Comparison of ENCODE assay signal across 8 mouse cellular contexts in genomic region chr2:181520118-181520935, GRCm38 (mm10). TPM values are rescaled to one million over a fixed set of nuclear protein-coding genes. Genes with fewer than 3 reads are reported as not detected.
DNase-seq lines count a peak whose midpoint lies in the region; ATAC-seq and TF ChIP-seq lines count a peak whose summit lies in the region.

Dnajc5 (plus strand) TSS chr2:181520485.

- H3K4me1 ChIP-seq in bone marrow, adult 2 months (ENCODE audit: control insufficient read depth, insufficient read depth, low read length): peaks cover 2% of the 10 kb centered on the region; the same call in 1 of the 2 replicates
- H3K4me1 ChIP-seq in embryonic facial prominence, embryonic 15.5 days: peaks cover 29% of the 10 kb centered on the region
- peaks cover 14% of the 10 kb centered on the region for H3K4me1 ChIP-seq in limb, embryonic 14.5 days (ENCODE audit: control insufficient read depth, insufficient read depth, low read length)
- H3K4me1 ChIP-seq in midbrain, postnatal 0 days (ENCODE audit: insufficient read depth, low read length): peaks cover 7% of the 10 kb centered on the region; the same call in 1 of the 2 replicates

- ATAC-seq in embryonic facial prominence, embryonic 15.5 days (ENCODE audit: insufficient number of reproducible peaks, low FRiP score, low TSS enrichment, low read depth): peak; percentile 98
- ATAC-seq in limb, embryonic 14.5 days (ENCODE audit: low FRiP score, low read depth): peak; percentile 95
- peak; percentile 97 for ATAC-seq in midbrain, postnatal 0 days (ENCODE audit: low FRiP score)

- peak within 1 kb of the TSS; percentile 100 for H3K27ac ChIP-seq in bone marrow, adult 2 months (ENCODE audit: control insufficient read depth, insufficient read depth, low read depth, low read length, poor library complexity)
- H3K27ac ChIP-seq in embryonic facial prominence, embryonic 15.5 days (replicated peaks): peak within 1 kb of the TSS; percentile 98
- H3K27ac ChIP-seq in limb, embryonic 14.5 days (replicated peaks; ENCODE audit: low read depth, low read length): peak within 1 kb of the TSS; percentile 95
- H3K27ac ChIP-seq in midbrain, postnatal 0 days (ENCODE audit: low read depth, low read length): peak within 1 kb of the TSS; percentile 96

- peak within 1 kb of the TSS; percentile 81 for H3K4me3 ChIP-seq in bone marrow, adult 2 months (replicated peaks; ENCODE audit: control insufficient read depth, low read depth, low read length)
- H3K4me3 ChIP-seq in embryonic facial prominence, embryonic 15.5 days (replicated peaks): peak within 1 kb of the TSS; percentile 94
- H3K4me3 ChIP-seq in limb, embryonic 14.5 days (replicated peaks; ENCODE audit: low read length): peak within 1 kb of the TSS; percentile 94
- H3K4me3 ChIP-seq in midbrain, postnatal 0 days (ENCODE audit: low read depth, low read length): peak within 1 kb of the TSS; percentile 90

- H3K27me3 ChIP-seq in embryonic facial prominence, embryonic 15.5 days: no peaks in the 10 kb centered on the region
- no peaks in the 10 kb centered on the region for H3K27me3 ChIP-seq in limb, embryonic 14.5 days (ENCODE audit: control insufficient read depth, insufficient read depth, low read length)
- no peaks in the 10 kb centered on the region for H3K27me3 ChIP-seq in midbrain, postnatal 0 days (ENCODE audit: insufficient read depth, low read length)

- no peaks in the 10 kb centered on the region for H3K9me3 ChIP-seq in embryonic facial prominence, embryonic 15.5 days (replicated peaks)
- H3K9me3 ChIP-seq in limb, embryonic 14.5 days (ENCODE audit: control insufficient read depth, low read length): no peaks in the 10 kb centered on the region
- no peaks in the 10 kb centered on the region for H3K9me3 ChIP-seq in midbrain, postnatal 0 days (ENCODE audit: low read length)

- H3K4me2 ChIP-seq in embryonic facial prominence, embryonic 15.5 days (replicated peaks): peak within 1 kb of the TSS; percentile 60
- H3K4me2 ChIP-seq in limb, embryonic 14.5 days (replicated peaks; ENCODE audit: low read depth, low read length, severe bottlenecking): peak within 1 kb of the TSS; percentile 56
- H3K4me2 ChIP-seq in midbrain, postnatal 0 days (ENCODE audit: low read depth, low read length, poor library complexity, severe bottlenecking): peak within 1 kb of the TSS; percentile 63

- under 1% methylated on average over 74 of the region's 74 CpGs for WGBS in bone marrow, adult 2 months
- WGBS in embryonic facial prominence, embryonic 15.5 days: under 1% methylated on average over 74 of the region's 74 CpGs
- WGBS in limb, embryonic 14.5 days: under 1% methylated on average over 67 of the region's 74 CpGs
- under 1% methylated on average over 66 of the region's 74 CpGs for WGBS in midbrain, postnatal 0 days

- TF ChIP-seq POLR2A in bone marrow, adult 2 months (IDR thresholded peaks at IDR 0.05; ENCODE audit: borderline replicate concordance, control insufficient read depth, low read depth, low read length): peak; percentile 84
- peak; percentile 71; the same call in 1 of the 2 replicates for TF ChIP-seq POLR2A in limb, embryonic 14.5 days (IDR thresholded peaks at IDR 0.05; ENCODE audit: borderline replicate concordance, extremely low read depth, insufficient read depth, insufficient read length)

- TF ChIP-seq CTCF in bone marrow, adult 2 months (IDR thresholded peaks at IDR 0.05; ENCODE audit: control insufficient read depth, insufficient read depth, low read length): peak; percentile 14; the same call in 1 of the 2 replicates
- TF ChIP-seq CTCF in midbrain, postnatal 0 days (IDR thresholded peaks at IDR 0.05): no peak

- DNase-seq in 416B (ENCODE audit: low read depth): peak; percentile 98
- peak; percentile 98 for DNase-seq in heart, adult 8-10 months (ENCODE audit: low spot score)
- peak; percentile 99 for DNase-seq in kidney, adult 9 months
- DNase-seq in limb, embryonic 14.5 days (ENCODE audit: low spot score): peak; percentile 99
- peak; percentile 99 for DNase-seq in midbrain, postnatal 0 days (ENCODE audit: low spot score)
- DNase-seq in spleen, postnatal 14 days (ENCODE audit: low spot score in 2 of 2): peak; percentile 95 to 96

- peak within 1 kb of the TSS; percentile 92 for H3K9ac ChIP-seq in embryonic facial prominence, embryonic 15.5 days
- H3K9ac ChIP-seq in limb, embryonic 14.5 days (ENCODE audit: low read depth, low read length, severe bottlenecking): peak within 1 kb of the TSS; percentile 94
- peak within 1 kb of the TSS; percentile 95 for H3K9ac ChIP-seq in midbrain, postnatal 0 days (replicated peaks; ENCODE audit: low read length, poor library complexity, severe bottlenecking)

- peaks cover 29% of the 10 kb centered on the region for H3K36me3 ChIP-seq in embryonic facial prominence, embryonic 15.5 days
- peaks cover 25% of the 10 kb centered on the region for H3K36me3 ChIP-seq in limb, embryonic 14.5 days (ENCODE audit: control insufficient read depth, insufficient read depth, low read length)
- peaks cover 18% of the 10 kb centered on the region for H3K36me3 ChIP-seq in midbrain, postnatal 0 days (ENCODE audit: insufficient read depth, low read length)

RNA-seq across cellular contexts. Expression of gene Dnajc5, which starts in this region (rescaled TPM):
- polyA plus RNA-seq in bone marrow, adult 2 months (2011; ENCODE audit: insufficient read depth, insufficient read length, low replicate concordance, missing spikeins): 24.4 and 43.8 TPM in 2 replicates
- 87.7 and 92.0 TPM in 2 replicates for polyA plus RNA-seq in embryonic facial prominence, embryonic 15.5 days (2015; fragmentation: Nextera tagmentation; extraction: Ambion mirVana)
- 10 to 100 TPM; 57.8 to 71.4 (median 65.0) TPM for total RNA-seq in heart, adult 8-10 months (2022)
- 72.5 and 91.8 TPM in 2 replicates for polyA plus RNA-seq in limb, embryonic 14.5 days (2012; rRNA removed)
- 75.7 and 85.5 TPM in 2 replicates for polyA plus RNA-seq in limb, embryonic 14.5 days (2014; fragmentation: Nextera tagmentation; extraction: Ambion mirVana)
- 416 and 487 TPM in 2 replicates for total RNA-seq in midbrain, postnatal 0 days (2014; rRNA removed)
- 303 and 316 TPM in 2 replicates for polyA plus RNA-seq in midbrain, postnatal 0 days (2015; fragmentation: Nextera tagmentation; extraction: Ambion mirVana)

Comparison
In these comparisons a context has a peak if more than half of its experiments do, and no peak if none do; other contexts are left out.
1. Peak in every context shown above with its lines: DNase-seq, ATAC-seq, H3K4me3 ChIP-seq and H3K27ac ChIP-seq.